Mouse (Mus musculus) liver, embryonic 13.5 days (tissue): ENCODE measurements at regions not wholly inside any gene's neighbourhood (a gene's known extent, or its start where the extent isn't known, plus 50 kb on each side); places are given as distances from the start of the nearest gene placed in this dataset.

Experiments used
- ATAC-seq: fragments of 200-750 bp; cut with Nextera tagmentation; 2 replicates; pipeline ENCODE4 v1.8.0; 2017; ENCODE audit warnings: low read depth, mild to moderate bottlenecking, moderate number of reproducible peaks, moderate library complexity
- DNase-seq: peaks from one replicate; pipeline ENCODE4 v3.0.0; 2022
- H3K27ac ChIP-seq: fragments of 300-500 bp; sonication (generic); 2 replicates; pipeline ENCODE4 v1.5.1; 2015; ENCODE audit warnings: moderate library complexity, mild to moderate bottlenecking, inconsistent platforms
- H3K27me3 ChIP-seq: fragments of 300-500 bp; sonication (generic); 2 replicates; pipeline ENCODE4 v1.6.1; 2015; ENCODE audit warnings: mild to moderate bottlenecking, inconsistent platforms
- H3K36me3 ChIP-seq: fragments of 300-500 bp; sonication (generic); 2 replicates; pipeline ENCODE4 v1.6.1; 2015; ENCODE audit warnings: mild to moderate bottlenecking, inconsistent platforms
- H3K4me1 ChIP-seq: fragments of 300-500 bp; sonication (generic); replicated peaks from 2 replicates; pipeline ENCODE4 v1.6.1; 2015; ENCODE audit warnings: inconsistent platforms
- H3K4me2 ChIP-seq: fragments of 300-500 bp; sonication (generic); 2 replicates; pipeline ENCODE4 v1.6.1; 2015; ENCODE audit warnings: inconsistent platforms, mild to moderate bottlenecking, moderate library complexity
- H3K4me3 ChIP-seq: fragments of 300-500 bp; sonication (generic); replicated peaks from 2 replicates; pipeline ENCODE4 v1.5.1; 2015; ENCODE audit warnings: mild to moderate bottlenecking, inconsistent platforms
- H3K9ac ChIP-seq: fragments of 300-500 bp; sonication (generic); 2 replicates; pipeline ENCODE4 v1.6.1; 2015; ENCODE audit warnings: mild to moderate bottlenecking, inconsistent platforms
- H3K9me3 ChIP-seq: fragments of 300-500 bp; sonication (generic); replicated peaks from 2 replicates; pipeline ENCODE4 v1.6.1; 2016; ENCODE audit warnings: inconsistent platforms
- WGBS: fragments of 180-500 bp; shearing (Covaris S2); methylation state at CpG from one replicate; pipeline ENCODE4 v1.1.7; 2015; ENCODE audit not compliant: insufficient replicate concordance; 5-methylcytosine and 5-hydroxymethylcytosine counted together

DNA sequence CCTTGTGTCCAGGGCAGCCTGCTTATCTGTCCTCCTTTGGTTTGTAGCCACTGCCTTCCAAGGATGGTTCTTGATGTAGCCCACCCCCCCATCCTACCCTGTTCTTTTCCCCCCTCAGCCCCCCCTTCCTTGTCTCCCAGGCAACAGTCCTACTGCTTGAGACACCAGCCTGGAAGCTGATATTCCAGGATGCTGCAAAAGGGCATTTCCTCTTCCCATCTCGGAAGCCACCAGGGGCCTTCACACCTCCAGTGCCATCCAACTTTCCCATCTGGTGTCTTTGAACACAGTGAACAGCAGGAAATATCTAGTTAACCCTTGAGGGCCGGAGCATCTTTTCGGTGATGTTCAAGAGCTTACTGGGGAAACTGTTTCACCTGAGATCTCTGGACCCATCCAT is 63.7 kb upstream of the Smndc1 start:
- DNase-seq (no peak), ATAC-seq (no peak)
- WGBS = 74% methylated on average over 3 of the region's 3 CpGs
- no peak overlapping the region for H3K27ac ChIP-seq
- H3K36me3 ChIP-seq = no peaks in the 10 kb centered on the region
- no peaks in the 10 kb centered on the region for H3K9me3 ChIP-seq
- no peak overlapping the region for H3K9ac ChIP-seq
- peaks cover 8% of the 10 kb centered on the region for H3K4me1 ChIP-seq
- no peak overlapping the region for H3K4me2 ChIP-seq
- H3K27me3 ChIP-seq = 0 out of 2 replicates have a peak, but pooled peaks cover 6% of the 10 kb centered on the region
- no peak overlapping the region for H3K4me3 ChIP-seq

GRCm38 (mm10) chr19:53453317-53453947 is 63.1 kb upstream of the Smndc1 start:
- no peak overlapping the region for H3K9ac ChIP-seq

GRCm38 (mm10) chr19:53452360-53452759 is 62.0 kb upstream of the Smndc1 start:
- no peak for ATAC-seq
- H3K27ac ChIP-seq = no peak overlapping the region
- no peaks in the 10 kb centered on the region for H3K9me3 ChIP-seq
- no peak overlapping the region for H3K4me3 ChIP-seq
- no peak for DNase-seq
- no peaks in the 10 kb centered on the region for H3K36me3 ChIP-seq
- WGBS = 37% methylated on average over 3 of the region's 3 CpGs
- H3K4me2 ChIP-seq = no peak overlapping the region
- H3K4me1 ChIP-seq = peaks cover 10% of the 10 kb centered on the region
- 0 out of 2 replicates have a peak, but pooled peaks cover 2% of the 10 kb centered on the region for H3K27me3 ChIP-seq
- H3K9ac ChIP-seq = no peak overlapping the region

More at GRCm38 (mm10) chr19:53453317-53453947, 63.1 kb upstream of the Smndc1 start:
- H3K36me3 ChIP-seq = no peaks in the 10 kb centered on the region
- no peak overlapping the region for H3K4me3 ChIP-seq
- no peak overlapping the region for H3K4me2 ChIP-seq
- H3K27ac ChIP-seq = no peak overlapping the region
- 0 out of 2 replicates have a peak, but pooled peaks cover 2% of the 10 kb centered on the region for H3K27me3 ChIP-seq
- 58% methylated on average over 13 of the region's 13 CpGs for WGBS
- no peak for ATAC-seq
- no peaks in the 10 kb centered on the region for H3K9me3 ChIP-seq
- DNase-seq = no peak
- peaks cover 10% of the 10 kb centered on the region for H3K4me1 ChIP-seq

GRCm38 (mm10) chr19:53451388-53451922 is 61.1 kb upstream of the Smndc1 start:
- Histone ChIP-seq H3K27me3 (0 out of 2 replicates have a peak, but pooled peaks cover 4% of the 10 kb centered on the region), H3K4me2 (no peak overlapping the region), H3K4me1 (peaks cover 10% of the 10 kb centered on the region), H3K9ac (no peak overlapping the region), H3K36me3 (no peaks in the 10 kb centered on the region), H3K4me3 (no peak overlapping the region), H3K9me3 (no peaks in the 10 kb centered on the region), H3K27ac (no peak overlapping the region)
- no peak for DNase-seq
- 69% methylated on average over 13 of the region's 13 CpGs for WGBS
- no peak for ATAC-seq

GRCm38 (mm10) chr19:53450624-53451387 is 60.4 kb upstream of the Smndc1 start:
- H3K4me1 ChIP-seq = peaks cover 10% of the 10 kb centered on the region
- no peak overlapping the region for H3K4me2 ChIP-seq
- WGBS = 64% methylated on average over 16 of the region's 17 CpGs
- 0 out of 2 replicates have a peak, but pooled peaks cover 10% of the 10 kb centered on the region for H3K27me3 ChIP-seq
- no peak overlapping the region for H3K4me3 ChIP-seq
- DNase-seq (no peak), ATAC-seq (no peak)
- H3K36me3 ChIP-seq = no peaks in the 10 kb centered on the region
- H3K9ac ChIP-seq = no peak overlapping the region
- H3K27ac ChIP-seq = no peak overlapping the region
- H3K9me3 ChIP-seq = no peaks in the 10 kb centered on the region

DNA sequence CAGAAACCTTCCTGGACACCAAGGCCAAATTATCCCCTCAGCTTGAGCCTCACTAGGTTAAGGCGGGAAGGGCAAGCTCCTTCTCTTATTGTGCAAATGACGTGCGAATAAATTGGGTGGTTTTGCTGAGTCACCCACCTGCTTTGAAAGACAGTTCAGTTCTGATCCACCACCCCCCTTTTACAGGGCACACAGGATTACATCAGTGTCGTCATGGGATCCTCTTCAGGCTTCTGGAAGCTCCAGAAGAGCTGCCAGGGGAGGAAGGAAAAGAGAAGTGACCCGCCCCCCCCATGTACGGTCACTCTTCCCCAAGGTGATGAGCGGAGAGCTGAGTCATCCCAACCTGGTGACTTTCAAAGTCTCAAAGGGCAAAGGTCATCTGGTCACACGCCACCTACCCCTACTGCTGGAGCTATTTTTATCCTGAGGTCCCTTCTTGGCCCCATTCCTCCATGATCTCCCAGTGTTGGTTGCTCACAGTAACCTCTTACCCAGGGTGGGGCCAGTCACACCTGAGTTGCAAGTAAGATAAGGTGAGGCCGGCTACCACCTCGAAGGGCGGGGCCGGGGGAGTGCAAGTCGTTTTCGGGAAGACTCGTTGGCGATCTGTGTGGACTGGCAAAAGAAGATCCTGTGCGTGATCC is 58.9 kb upstream of the Smndc1 start:
- Histone ChIP-seq H3K4me1 (peaks cover 10% of the 10 kb centered on the region), H3K9me3 (no peaks in the 10 kb centered on the region), H3K9ac (no peak overlapping the region), H3K36me3 (no peaks in the 10 kb centered on the region), H3K4me3 (no peak overlapping the region), H3K4me2 (no peak overlapping the region), H3K27ac (no peak overlapping the region), H3K27me3 (0 out of 2 replicates have a peak, but pooled peaks cover 10% of the 10 kb centered on the region)
- DNase-seq = no peak
- 62% methylated on average over 17 of the region's 17 CpGs for WGBS
- ATAC-seq = no peak

GRCm38 (mm10) chr19:53448206-53448605 is 57.8 kb upstream of the Smndc1 start:
- no peak overlapping the region for H3K4me3 ChIP-seq
- 0 out of 2 replicates have a peak, but pooled peaks cover 10% of the 10 kb centered on the region for H3K27me3 ChIP-seq
- no peak for ATAC-seq
- no peak overlapping the region for H3K27ac ChIP-seq
- no peak overlapping the region for H3K4me2 ChIP-seq
- no peaks in the 10 kb centered on the region for H3K9me3 ChIP-seq
- H3K36me3 ChIP-seq = no peaks in the 10 kb centered on the region
- 79% methylated on average over 10 of the region's 10 CpGs for WGBS
- no peak for DNase-seq
- peaks cover 10% of the 10 kb centered on the region for H3K4me1 ChIP-seq
- H3K9ac ChIP-seq = no peak overlapping the region

GRCm38 (mm10) chr19:53447754-53448153 is 57.4 kb upstream of the Smndc1 start:
- H3K9me3 ChIP-seq = no peaks in the 10 kb centered on the region
- DNase-seq = no peak
- H3K27ac ChIP-seq = no peak overlapping the region
- no peak overlapping the region for H3K4me2 ChIP-seq
- no peak for ATAC-seq
- no peak overlapping the region for H3K4me3 ChIP-seq
- 66% methylated on average over 6 of the region's 6 CpGs for WGBS
- peaks cover 10% of the 10 kb centered on the region for H3K4me1 ChIP-seq
- no peak overlapping the region for H3K9ac ChIP-seq
- H3K27me3 ChIP-seq = 0 out of 2 replicates have a peak, but pooled peaks cover 10% of the 10 kb centered on the region
- H3K36me3 ChIP-seq = no peaks in the 10 kb centered on the region

- ATAC-seq (no peak), DNase-seq (no peak)
- H3K4me2 ChIP-seq = no peak overlapping the region
- no peak overlapping the region for H3K9ac ChIP-seq
- no peaks in the 10 kb centered on the region for H3K9me3 ChIP-seq
- H3K4me3 ChIP-seq = no peak overlapping the region
- H3K36me3 ChIP-seq = no peaks in the 10 kb centered on the region
- no peak overlapping the region for H3K27ac ChIP-seq
- 15% methylated on average over 5 of the region's 5 CpGs for WGBS
- peaks cover 10% of the 10 kb centered on the region for H3K4me1 ChIP-seq
- H3K27me3 ChIP-seq = 0 out of 2 replicates have a peak, but pooled peaks cover 10% of the 10 kb centered on the region
Observed at GRCm38 (mm10) chr19:53446216-53446615, 55.8 kb upstream of the Smndc1 start.

GRCm38 (mm10) chr19:53444646-53445045 is 54.3 kb upstream of the Smndc1 start:
- no peaks in the 10 kb centered on the region for H3K9me3 ChIP-seq
- H3K27ac ChIP-seq = no peak overlapping the region
- 66% methylated on average over 5 of the region's 5 CpGs for WGBS
- H3K4me1 ChIP-seq = peaks cover 14% of the 10 kb centered on the region
- H3K9ac ChIP-seq = no peak overlapping the region
- 0 out of 2 replicates have a peak, but pooled peaks cover 7% of the 10 kb centered on the region for H3K27me3 ChIP-seq
- H3K4me2 ChIP-seq = no peak overlapping the region
- H3K36me3 ChIP-seq = no peaks in the 10 kb centered on the region
- ATAC-seq (no peak), DNase-seq (no peak)
- no peak overlapping the region for H3K4me3 ChIP-seq
